Mouse (Mus musculus) heart, adult 2 months (tissue): Measurements from ENCODE around the gene Cela1. TPM values are rescaled to one million over a fixed set of nuclear protein-coding genes. Genes with fewer than 3 reads are reported as not detected.

ENCODE experiments used
- DNase-seq, 2 experiments: peaks; one replicate each; pipeline ENCODE4 v3.0.0; 2021
- H3K27ac ChIP-seq: fragments of 200-600 bp; 2 replicates; pipeline ENCODE4 v1.8.1; 2022
- H3K27me3 ChIP-seq: fragments of 200-500 bp; 2 replicates; pipeline ENCODE4 v1.6.1; 2012; ENCODE audit warnings: mild to moderate bottlenecking, low read length, inconsistent platforms, mixed read lengths; ENCODE audit not compliant: control insufficient read depth, insufficient read depth
- H3K36me3 ChIP-seq: fragments of 200-500 bp; 2 replicates; pipeline ENCODE4 v1.6.1; 2012; ENCODE audit warnings: low read length, inconsistent platforms; ENCODE audit not compliant: control insufficient read depth, insufficient read depth
- H3K4me1 ChIP-seq: fragments of 200-500 bp; 2 replicates; pipeline ENCODE4 v1.6.1; 2011; ENCODE audit warnings: low read length; ENCODE audit not compliant: control insufficient read depth, insufficient read depth
- H3K4me3 ChIP-seq: fragments of 200-600 bp; 2 replicates; pipeline ENCODE4 v1.8.1; 2022
- H3K79me2 ChIP-seq: fragments of 200-500 bp; replicated peaks from 2 replicates; pipeline ENCODE4 v1.6.1; 2012; ENCODE audit warnings: mild to moderate bottlenecking, inconsistent platforms, low read length, moderate library complexity, mixed read lengths; ENCODE audit not compliant: control insufficient read depth, insufficient read depth
- H3K9ac ChIP-seq: fragments of 200-500 bp; 2 replicates; pipeline ENCODE4 v1.6.1; 2012; ENCODE audit warnings: low read depth, mild to moderate bottlenecking, control low read depth, inconsistent platforms, low read length, mixed read lengths
- CTCF ChIP-seq: fragments of 200-600 bp; IDR thresholded peaks from 2 replicates; pipeline ENCODE4 v1.8.1; 2022; ENCODE audit warnings: antibody characterized with exemption, mild to moderate bottlenecking, moderate library complexity
- EP300 ChIP-seq: fragments of 200-500 bp; IDR thresholded peaks from 2 replicates; pipeline ENCODE4 v1.6.1; 2011; ENCODE audit warnings: low read depth, low read length, control low read depth; ENCODE audit not compliant: insufficient read depth
- POLR2A ChIP-seq: fragments of 200-500 bp; IDR thresholded peaks from 2 replicates; pipeline ENCODE4 v1.6.1; 2011; ENCODE audit warnings: mild to moderate bottlenecking, low read depth, low read length, control low read depth; ENCODE audit not compliant: insufficient read depth
- WGBS: fragments of 180-500 bp; shearing (Covaris S2); methylation state at CpG from one replicate; pipeline ENCODE4 v1.1.7; 2018; 5-methylcytosine and 5-hydroxymethylcytosine counted together
- intact Hi-C: fragments of 180-260 bp; cut with DNase I; formaldehyde crosslinking; loops from one replicate; pipeline ENCODE4 v1.15.1; 2025
- microRNA-seq, 2 experiments: library from miRNA; unstranded; fragments of <30 nt; microRNA quantifications; one replicate each; pipeline ENCODE4 v1.2.0; 2021
- polyA plus RNA-seq: library from polyadenylated mRNA; depleted of rRNA; stranded (reverse); fragments of >200 nt; gene quantifications from 2 replicates; pipeline ENCODE4 v1.2.3, GENCODE M21; 2012; rRNA removed
- total RNA-seq, 2 experiments: library from RNA; stranded (reverse); gene quantifications; 2 replicates each; pipeline ENCODE4 v1.2.3; 2021

Gene Cela1
- total and polyA plus RNA-seq, 3 experiments: 0.78 to 1.3 (median 1.0) TPM

DNA sequence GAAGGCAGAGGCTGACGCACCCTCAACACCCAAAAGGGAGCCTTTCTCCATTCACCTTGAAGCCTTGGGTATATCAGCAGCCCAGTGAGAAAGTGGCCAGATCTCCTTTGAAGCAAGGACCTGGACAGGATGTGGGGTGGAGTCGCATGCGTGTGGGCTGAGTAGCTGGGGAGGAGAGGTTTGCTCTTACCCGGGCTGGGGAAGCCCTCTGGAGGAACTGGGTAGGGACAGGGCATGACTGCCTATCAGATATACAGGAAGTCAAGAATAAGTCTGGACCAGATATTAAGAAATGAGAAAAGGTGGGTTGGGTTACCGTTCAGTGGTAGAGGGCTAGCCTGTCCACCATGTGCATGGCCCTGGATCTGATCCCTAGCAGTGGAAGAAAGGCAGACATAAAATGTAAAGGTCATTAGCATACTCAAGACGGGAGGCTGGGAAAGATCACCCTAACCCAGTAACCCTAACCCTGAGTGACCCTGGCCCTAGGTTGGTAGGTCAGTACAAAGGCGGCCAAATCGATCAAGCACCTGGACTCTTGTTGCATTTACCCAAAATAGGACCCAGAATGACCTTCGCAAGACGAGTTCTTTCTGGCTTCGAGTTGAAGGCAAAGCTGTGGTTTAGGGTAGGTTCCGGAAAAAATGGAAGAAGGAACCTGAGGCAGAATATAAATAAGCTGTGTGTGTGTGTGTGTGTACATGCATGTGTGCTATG, 56.1 kb downstream of the Cela1 start:
- no peak overlapping the region for H3K4me3 ChIP-seq
- H3K27ac ChIP-seq: no peak overlapping the region
- H3K27me3 ChIP-seq: no peaks in the 10 kb centered on the region; the same call in 1 of the 2 replicates
- peaks cover 12% of the 10 kb centered on the region for H3K4me1 ChIP-seq
- DNase-seq: no peak
- no peak for TF ChIP-seq POLR2A
- no peak for TF ChIP-seq CTCF
- no peak for TF ChIP-seq EP300
- intact Hi-C loops: no loop called here
- WGBS: 67% methylated on average over 12 of the region's 12 CpGs
- no peak overlapping the region for H3K9ac ChIP-seq
- H3K36me3 ChIP-seq: no peaks in the 10 kb centered on the region; the same call in 1 of the 2 replicates
- no peaks in the 10 kb centered on the region for H3K79me2 ChIP-seq

DNA sequence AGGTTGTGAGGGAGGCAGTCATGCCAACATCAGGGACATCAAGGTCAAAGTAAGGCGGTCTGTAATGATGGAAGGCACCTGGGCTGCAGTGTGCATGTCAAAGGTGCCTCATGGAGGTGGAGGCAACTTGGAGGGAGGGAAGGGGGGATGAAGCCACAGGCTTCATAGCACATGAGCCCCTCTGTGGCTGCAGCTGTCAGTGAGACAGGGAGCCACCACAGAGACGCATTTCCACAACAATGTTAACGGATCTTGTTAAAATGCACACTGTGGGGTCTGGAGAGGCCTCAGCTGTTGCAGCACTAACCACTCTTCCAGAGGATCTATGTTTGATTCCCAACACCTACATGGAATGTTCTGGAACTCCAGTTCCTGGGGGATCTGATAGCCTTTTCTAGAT, 57.6 kb downstream of the Cela1 start:
- TF ChIP-seq POLR2A (no peak), CTCF (no peak), EP300 (no peak)
- intact Hi-C loops: no loop called here

GRCm38 (mm10) chr15:100628797-100629196, 58.9 kb downstream of the Cela1 start:
- intact Hi-C loops: no loop called here
- H3K36me3 ChIP-seq: no peaks in the 10 kb centered on the region; the same call in 1 of the 2 replicates
- H3K9ac ChIP-seq: no peak overlapping the region
- 33% methylated on average over 7 of the region's 7 CpGs for WGBS
- H3K27me3 ChIP-seq: no peaks in the 10 kb centered on the region
- TF ChIP-seq POLR2A (no peak), CTCF (no peak), EP300 (no peak)
- H3K79me2 ChIP-seq: no peaks in the 10 kb centered on the region
- H3K4me1 ChIP-seq: peaks cover 12% of the 10 kb centered on the region
- no peak overlapping the region; the same call in 1 of the 2 replicates for H3K27ac ChIP-seq
- no peak overlapping the region for H3K4me3 ChIP-seq
- DNase-seq: no peak

More for the DNA sequence above, 57.6 kb downstream of the Cela1 start:
- Histone ChIP-seq H3K4me1 (peaks cover 12% of the 10 kb centered on the region), H3K36me3 (no peaks in the 10 kb centered on the region; the same call in 1 of the 2 replicates), H3K4me3 (no peak overlapping the region), H3K27ac (no peak overlapping the region), H3K79me2 (no peaks in the 10 kb centered on the region), H3K27me3 (no peaks in the 10 kb centered on the region), H3K9ac (no peak overlapping the region)
- no peak for DNase-seq
- 88% methylated on average over 3 of the region's 3 CpGs for WGBS

DNA sequence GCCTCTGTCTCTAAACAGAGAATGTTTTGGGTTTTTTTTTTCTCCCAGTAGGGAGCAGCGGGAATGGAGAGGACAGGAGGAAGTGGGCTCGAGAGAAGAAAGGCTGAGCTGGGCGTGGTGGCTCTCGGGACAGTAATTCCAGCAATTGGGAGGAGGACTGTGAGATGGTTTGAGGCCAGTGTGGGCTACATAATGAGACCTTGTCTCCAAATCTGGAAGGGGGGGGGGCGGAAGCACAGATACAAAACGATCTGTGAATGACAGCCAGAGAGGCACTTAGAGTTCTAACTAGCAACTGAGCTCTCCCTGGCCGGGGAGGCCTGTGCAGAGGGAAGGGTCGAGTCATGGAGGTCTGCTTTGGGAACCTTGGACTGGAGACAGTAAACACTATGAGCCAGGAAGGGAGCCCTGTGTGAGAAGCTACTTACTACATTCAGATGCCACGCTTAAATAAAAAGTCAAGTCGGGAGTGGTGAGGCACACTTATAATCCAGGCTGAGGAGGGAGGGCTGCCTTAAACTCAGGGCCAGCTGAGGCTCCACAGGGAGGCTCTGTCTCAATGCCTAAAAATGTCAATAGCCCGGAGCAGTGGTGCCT, 59.8 kb downstream of the Cela1 start:
- TF ChIP-seq CTCF (no peak), POLR2A (no peak), EP300 (no peak)
- Histone ChIP-seq H3K27ac (peak overlapping the region; percentile 54), H3K27me3 (no peaks in the 10 kb centered on the region), H3K4me3 (no peak overlapping the region), H3K9ac (no peak overlapping the region), H3K79me2 (no peaks in the 10 kb centered on the region; the same call in 1 of the 2 replicates), H3K36me3 (no peaks in the 10 kb centered on the region; the same call in 1 of the 2 replicates), H3K4me1 (peaks cover 11% of the 10 kb centered on the region)
- 20% methylated on average over 11 of the region's 11 CpGs for WGBS
- DNase-seq: no peak
- intact Hi-C loops: no loop called here

GRCm38 (mm10) chr15:100627287-100627686, 60.4 kb downstream of the Cela1 start:
- intact Hi-C loops: no loop called here
- 38% methylated on average over 10 of the region's 10 CpGs for WGBS

DNA sequence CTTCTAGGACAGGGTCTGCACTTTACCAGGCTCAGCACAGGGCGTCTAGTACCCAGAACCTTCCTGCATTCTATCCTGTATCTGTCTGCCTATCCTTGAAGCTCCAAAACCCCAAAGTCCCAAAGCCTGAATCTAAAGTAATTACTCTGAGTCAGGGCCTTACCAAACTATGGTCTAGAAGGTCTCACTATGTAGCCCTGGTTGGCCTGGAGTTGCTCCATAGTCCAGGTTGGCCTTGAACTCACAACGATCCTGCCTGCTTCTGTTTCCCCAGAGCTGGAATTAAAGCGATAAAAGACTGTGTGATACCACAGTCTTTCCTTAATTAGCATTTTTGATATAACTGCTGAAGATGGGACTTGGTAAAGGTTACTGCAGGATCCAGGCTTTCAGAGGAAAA, 63.3 kb downstream of the Cela1 start:
- TF ChIP-seq POLR2A (no peak), EP300 (no peak), CTCF (no peak)
- whole genome bisulfite sequencing: 91% methylated on average over 3 of the region's 3 CpGs
- intact Hi-C loops: no loop called here

More at GRCm38 (mm10) chr15:100627287-100627686, 60.4 kb downstream of the Cela1 start:
- H3K4me1 ChIP-seq: peaks cover 12% of the 10 kb centered on the region
- no peaks in the 10 kb centered on the region; the same call in 1 of the 2 replicates for H3K79me2 ChIP-seq
- no peaks in the 10 kb centered on the region for H3K27me3 ChIP-seq
- H3K27ac ChIP-seq: peak overlapping the region; percentile 54; the same call in 1 of the 2 replicates
- H3K9ac ChIP-seq: no peak overlapping the region
- no peak for DNase-seq
- H3K4me3 ChIP-seq: no peak overlapping the region
- TF ChIP-seq CTCF (no peak), POLR2A (no peak), EP300 (no peak)
- no peaks in the 10 kb centered on the region; the same call in 1 of the 2 replicates for H3K36me3 ChIP-seq

More for the DNA sequence above, 63.3 kb downstream of the Cela1 start:
- no peaks in the 10 kb centered on the region for H3K27me3 ChIP-seq
- peaks cover 12% of the 10 kb centered on the region for H3K4me1 ChIP-seq
- H3K36me3 ChIP-seq: peaks cover 10% of the 10 kb centered on the region
- H3K9ac ChIP-seq: no peak overlapping the region
- no peaks in the 10 kb centered on the region; the same call in 1 of the 2 replicates for H3K79me2 ChIP-seq
- no peak for DNase-seq
- H3K4me3 ChIP-seq: no peak overlapping the region
- H3K27ac ChIP-seq: no peak overlapping the region

Small RNA genes within 50 kb of the gene (microRNA-seq; reads per million reads assigned to microRNA genes)
- gene Mir6961: 0 reads per million in 2 experiments

Other genes starting within 250 kb of the Cela1 start
- 10 to 100 TPM; 13.0 to 13.1 TPM for gene Letmd1, start 218.9 kb downstream of the Cela1 start, total RNA-seq
- gene Letmd1, start 218.9 kb downstream of the Cela1 start, polyA plus RNA-seq: 31.2 and 32.3 TPM in 2 replicates
- 1 to 10 TPM; 2.1 to 2.7 TPM for gene Csrnp2, start 192.4 kb downstream of the Cela1 start, total RNA-seq
- 1.7 and 3.0 TPM in 2 replicates for gene Csrnp2, start 192.4 kb downstream of the Cela1 start, polyA plus RNA-seq
- 10 to 100 TPM; 11.6 to 12.8 TPM for gene Tfcp2, start 135.9 kb downstream of the Cela1 start, total RNA-seq
- gene Tfcp2, start 135.9 kb downstream of the Cela1 start, polyA plus RNA-seq: 6.6 and 8.2 TPM in 2 replicates
- gene Pou6f1, start 87.9 kb downstream of the Cela1 start, total RNA-seq: 10 to 100 TPM in 1 of 2 experiments, 1 to 10 TPM in 1; 8.0 to 11.5 TPM
- 13.7 and 15.7 TPM in 2 replicates for gene Pou6f1, start 87.9 kb downstream of the Cela1 start, polyA plus RNA-seq
- 100 to 1,000 TPM; 157 to 180 TPM for gene Dazap2, start 72.6 kb downstream of the Cela1 start, total RNA-seq
- gene Dazap2, start 72.6 kb downstream of the Cela1 start, polyA plus RNA-seq: 486 and 542 TPM in 2 replicates
- gene Smagp, start 51.0 kb downstream of the Cela1 start, total RNA-seq: 10 to 100 TPM; 11.6 to 12.9 TPM
- 19.5 and 21.1 TPM in 2 replicates for gene Smagp, start 51.0 kb downstream of the Cela1 start, polyA plus RNA-seq
- 1 to 10 TPM; 1.6 to 2.0 TPM for gene Bin2, start 18.4 kb downstream of the Cela1 start, total RNA-seq
- 1.3 and 3.0 TPM in 2 replicates for gene Bin2, start 18.4 kb downstream of the Cela1 start, polyA plus RNA-seq
- under 1 TPM; 0.65 to 0.89 TPM for gene Galnt6, start 41.5 kb upstream of the Cela1 start, total RNA-seq
- gene Galnt6, start 41.5 kb upstream of the Cela1 start, polyA plus RNA-seq: 0.70 and 0.78 TPM in 2 replicates
- 1 to 10 TPM; 2.8 to 4.1 TPM for gene Slc4a8, start 73.8 kb upstream of the Cela1 start, total RNA-seq
- gene Slc4a8, start 73.8 kb upstream of the Cela1 start, polyA plus RNA-seq: 0.96 and 1.5 TPM in 2 replicates
- under 1 TPM in 1 of 2 experiments, not detected in 1; 0.02 TPM for gene Scn8a, start 181.9 kb upstream of the Cela1 start, total RNA-seq
- 0.09 TPM in 1 of 2 replicates, not detected in the other for gene Scn8a, start 181.9 kb upstream of the Cela1 start, polyA plus RNA-seq